Mouse (Mus musculus) ovary, postnatal 14 days (tissue): Measurements from ENCODE around the gene Smug1.

Experiments used
- DNase-seq: peaks from one replicate; pipeline ENCODE4 v3.0.0; 2022; ENCODE audit warnings: low spot score

Smug1 gene

DNA sequence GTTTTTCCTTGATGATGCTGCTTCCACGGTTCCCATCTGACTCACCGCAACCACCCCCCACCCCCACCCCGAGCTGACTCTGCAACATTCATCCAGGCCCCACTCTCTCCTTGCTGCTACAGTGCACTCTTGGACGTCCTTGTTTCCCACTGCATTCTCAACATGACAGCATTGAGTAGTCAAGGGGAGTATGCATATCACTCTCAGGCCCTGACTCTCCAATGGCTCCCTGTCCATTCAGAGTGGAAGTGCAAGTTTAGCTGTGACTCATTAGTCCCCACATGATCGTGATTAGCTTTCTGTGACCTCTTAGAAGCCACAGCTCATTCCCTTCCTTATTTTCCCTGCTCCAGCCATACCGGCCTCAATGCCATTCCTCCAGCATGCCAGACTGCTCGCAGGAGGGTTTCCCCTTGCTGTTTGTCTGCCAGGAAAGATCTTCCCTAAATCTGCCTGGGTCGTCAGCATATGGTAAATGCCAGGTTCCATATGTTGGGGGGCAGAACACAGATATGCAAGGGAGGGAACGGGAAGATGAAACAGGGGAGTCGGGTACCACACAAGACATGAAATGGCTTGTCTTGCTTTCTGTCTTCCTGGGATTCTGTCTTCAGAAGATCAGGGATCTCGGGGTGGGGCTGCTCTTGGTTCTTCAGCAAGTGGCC, 21.1 kb downstream of the Smug1 start:
- DNase-seq, result no peak

DNA sequence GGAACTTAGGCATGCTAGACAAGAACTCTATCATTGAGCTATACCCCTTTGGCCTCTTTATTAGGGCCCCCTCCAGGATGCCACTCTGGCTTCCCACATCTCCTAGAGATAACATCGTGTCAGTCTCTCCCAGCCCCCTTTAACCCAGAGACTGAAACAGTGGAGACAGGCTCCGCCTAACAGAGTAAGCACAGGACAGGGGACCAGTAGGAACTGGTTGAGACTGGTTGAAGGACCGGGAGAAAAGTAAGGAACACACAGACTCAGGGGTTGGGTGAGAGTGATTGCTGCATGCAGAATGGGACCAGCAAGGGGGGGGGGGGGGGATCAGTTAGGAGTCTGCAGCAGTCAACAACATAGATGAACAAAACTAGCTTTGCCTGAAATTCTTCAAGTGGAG, 22.7 kb downstream of the Smug1 start:
- DNase-seq, result no peak

DNA sequence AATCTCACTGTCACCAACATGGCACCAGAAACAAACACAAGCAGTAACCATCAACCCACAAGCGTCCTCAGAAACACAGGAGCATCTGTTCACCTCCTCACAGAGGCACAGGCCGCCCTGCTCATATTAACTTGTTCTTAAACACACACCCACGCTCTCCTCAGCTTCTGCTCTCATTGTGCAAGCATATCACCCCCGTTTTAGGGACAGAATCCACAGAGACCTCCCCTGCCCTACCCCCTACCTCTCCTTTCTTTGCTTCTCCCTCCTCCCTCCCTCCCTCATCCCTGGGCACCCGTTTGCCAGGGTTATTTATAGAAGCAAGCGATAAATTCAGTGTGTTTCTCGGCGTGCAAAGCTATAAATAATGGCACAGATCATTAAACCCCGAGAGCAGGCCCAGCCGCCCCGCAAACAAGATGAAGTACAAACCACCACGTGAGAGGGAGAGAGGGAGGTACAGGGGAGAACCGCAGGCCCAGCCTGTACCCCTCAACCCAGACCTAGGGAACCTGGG, 31.4 kb downstream of the Smug1 start:
- DNase-seq, result no peak

DNA sequence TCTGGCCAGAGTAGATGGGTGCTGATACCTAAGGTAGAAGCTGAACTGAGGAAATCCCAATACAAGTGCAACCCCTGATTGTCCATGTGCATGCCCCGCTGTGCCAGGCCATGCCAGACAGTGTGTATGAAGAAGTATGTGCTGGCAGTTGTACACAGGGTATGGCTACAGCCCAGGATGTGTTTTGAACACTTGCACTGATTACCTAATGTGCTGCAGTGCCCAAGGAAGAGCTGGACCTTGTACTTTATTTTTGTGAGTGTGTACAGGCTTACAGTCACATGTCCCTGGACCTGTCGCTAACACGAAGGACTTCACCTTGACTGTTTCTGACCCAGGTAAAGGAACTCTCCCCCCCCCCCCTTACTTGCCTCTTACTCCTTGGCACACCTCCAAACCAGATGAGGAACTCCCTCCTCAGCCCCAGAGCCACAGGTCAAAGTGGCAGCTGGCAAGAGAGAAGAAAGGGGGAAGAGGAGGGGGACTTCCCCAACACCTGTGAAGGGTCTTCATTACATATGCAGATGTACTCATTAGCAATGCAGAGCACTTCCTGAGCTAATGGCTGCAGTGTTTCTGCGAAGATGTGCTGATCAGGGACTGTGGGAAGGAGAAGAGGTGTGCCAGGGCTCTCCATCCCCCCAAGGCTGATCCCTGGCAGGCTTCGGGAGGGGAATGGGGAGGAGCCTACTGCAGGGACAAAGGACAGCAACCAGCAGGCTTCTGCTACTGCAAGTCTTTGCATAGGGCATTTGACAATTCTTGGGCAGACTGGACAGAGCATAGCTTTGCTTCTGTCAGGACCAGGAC, 32.4 kb downstream of the Smug1 start:
- no peak for DNase-seq

DNA sequence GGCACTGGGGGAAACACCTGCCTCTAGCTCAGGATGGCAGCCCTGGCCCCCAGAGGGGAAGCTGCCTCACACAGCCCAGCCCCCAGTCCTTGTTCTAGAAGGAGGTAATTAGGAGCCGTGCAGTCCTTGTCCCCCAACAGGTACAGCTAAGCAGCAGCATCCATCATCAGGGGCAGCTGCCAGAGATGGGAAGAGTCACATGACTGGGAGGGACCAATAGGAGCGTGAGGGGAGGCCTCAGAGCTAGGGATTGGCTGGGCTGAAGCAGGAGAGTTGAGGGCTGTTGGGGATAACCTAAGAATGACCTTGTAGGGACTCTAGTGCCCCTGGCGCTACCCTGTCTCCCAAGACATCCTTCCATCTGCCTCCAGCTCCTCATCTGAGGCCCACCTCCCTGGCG, 33.1 kb downstream of the Smug1 start:
- DNase-seq, result no peak

DNA sequence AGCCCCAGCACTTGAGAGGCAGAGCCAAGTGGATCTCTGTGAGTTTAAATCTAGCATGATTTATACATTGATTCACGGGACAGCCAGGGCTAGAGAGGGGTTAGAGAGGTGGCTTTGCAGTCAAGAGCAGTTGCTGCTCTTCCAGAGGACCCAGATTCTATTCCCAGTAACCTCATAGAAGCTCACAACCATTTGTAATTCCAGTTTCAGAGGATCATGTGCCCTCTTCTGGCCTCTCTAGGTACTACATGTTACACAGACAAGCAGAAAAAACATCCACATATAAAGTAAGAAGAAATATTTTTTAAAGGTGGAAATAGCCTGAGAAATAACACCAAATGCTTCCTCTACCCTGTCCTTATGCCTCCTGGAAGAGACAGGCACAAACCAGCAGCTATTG, 36.2 kb downstream of the Smug1 start:
- peak; percentile 37 for DNase-seq

DNA sequence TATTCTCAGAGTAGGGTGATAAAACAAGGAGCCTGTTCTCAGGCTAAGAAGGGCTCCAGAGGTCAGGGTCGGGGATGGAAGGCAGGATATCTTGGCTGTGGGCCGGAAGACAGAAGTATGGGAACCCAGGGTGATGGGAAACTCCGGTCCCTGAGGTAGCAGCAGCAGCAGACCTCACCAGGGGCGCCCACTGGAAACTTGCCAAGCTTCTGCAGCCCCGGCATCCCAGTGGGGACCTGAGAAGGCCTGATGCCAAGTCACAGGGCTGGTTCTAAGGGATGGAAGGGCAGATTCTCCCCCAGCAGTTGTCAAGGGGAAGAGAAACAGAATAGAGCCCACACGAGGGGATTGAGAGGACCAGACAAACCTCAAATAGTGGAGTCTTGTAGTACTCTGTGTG, 37.6 kb downstream of the Smug1 start:
- DNase-seq, result no peak

DNA sequence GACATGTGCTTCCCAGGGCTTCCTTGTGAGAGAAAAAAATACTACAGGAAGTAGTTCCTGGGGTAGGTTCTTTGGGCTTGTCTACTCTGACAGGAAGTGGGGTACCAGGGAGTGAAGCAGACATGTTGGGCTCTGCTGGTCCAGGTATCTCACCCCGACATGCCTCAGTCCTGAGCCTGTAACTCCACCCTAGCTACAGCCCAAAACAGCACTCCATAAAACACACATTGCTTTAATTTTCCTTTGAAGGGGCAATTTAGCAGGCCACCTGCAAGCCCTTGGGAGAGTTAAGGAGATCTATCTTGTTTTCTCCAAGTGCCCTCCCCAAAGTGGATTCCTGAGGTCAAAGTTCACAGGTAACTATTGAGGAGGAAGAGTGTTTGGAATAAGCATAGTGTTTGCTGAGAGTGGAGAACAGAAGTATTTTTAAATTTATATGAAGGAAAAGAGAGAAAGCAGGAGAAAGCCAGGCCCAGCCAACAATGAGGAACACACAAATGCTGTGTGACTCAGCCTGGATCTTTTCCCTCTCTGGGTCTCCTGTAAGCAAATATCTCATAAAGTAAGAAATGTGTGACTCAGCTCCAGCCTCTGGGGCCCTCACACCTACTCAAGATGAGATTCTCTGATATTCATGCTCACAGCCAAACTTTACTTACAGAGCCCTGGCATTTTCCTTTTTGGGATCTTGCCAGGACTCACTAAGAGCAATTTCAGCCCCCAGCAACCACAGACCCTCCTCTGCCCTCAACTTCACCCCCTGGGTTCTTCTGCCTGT, 38.6 kb downstream of the Smug1 start:
- no peak for DNase-seq

DNA sequence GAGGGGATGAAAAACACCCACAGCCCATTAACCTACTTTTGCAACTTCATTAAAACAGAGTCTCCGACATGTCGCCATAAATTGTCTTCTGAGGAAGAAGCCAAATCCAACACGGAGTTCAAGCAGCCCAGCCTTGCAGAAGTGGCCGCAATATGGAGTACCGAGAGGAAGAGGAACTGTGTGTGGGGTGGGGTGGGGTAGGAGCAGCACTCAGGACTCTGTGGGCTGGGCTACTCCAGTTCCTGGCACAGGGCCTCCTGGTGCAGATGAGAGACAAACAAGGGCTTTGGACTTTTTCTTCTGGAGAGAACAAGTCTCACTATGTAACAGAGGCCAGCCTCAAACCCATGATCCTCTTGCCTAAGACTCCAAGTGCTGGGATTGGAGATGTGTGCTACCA, 40.9 kb downstream of the Smug1 start:
- no peak for DNase-seq

DNA sequence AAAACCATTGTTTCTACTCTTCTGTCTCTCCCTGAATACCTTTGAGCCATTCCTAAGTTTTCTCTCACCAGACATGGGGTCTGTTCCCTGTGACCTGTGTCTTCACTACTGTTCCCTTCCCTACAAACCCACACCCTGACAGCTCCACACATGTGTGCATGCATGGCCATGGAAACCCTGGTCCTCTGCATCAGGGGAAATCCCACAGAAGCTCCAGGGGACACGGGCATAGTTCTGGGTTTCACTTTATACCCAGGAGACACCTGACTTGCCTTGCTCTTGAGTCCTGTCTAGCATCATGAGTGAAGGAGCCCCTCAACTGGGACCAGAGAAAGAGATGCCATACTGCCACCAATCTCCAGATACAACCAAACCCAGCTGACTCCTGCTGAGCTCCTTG, 42.6 kb downstream of the Smug1 start:
- DNase-seq, result no peak

DNA sequence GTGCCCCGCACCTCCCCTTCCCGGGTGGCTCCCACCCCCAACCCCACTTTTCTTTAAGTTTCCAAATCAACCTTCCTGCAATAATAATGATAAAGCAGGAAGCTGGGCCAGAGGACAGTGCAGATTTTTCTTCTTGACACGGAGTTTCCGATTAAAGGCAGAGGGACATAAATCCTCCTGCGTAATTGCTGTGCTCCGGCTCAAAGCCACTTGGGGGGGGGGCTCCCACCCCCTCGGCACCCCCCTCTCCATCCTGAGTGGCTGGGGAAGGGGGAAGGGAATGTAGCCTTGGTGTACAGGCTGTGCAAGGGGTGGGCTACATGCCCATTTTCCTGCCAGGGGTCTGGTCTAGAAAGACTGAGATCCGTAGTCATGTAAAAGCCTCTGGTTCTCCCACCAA, 43.5 kb downstream of the Smug1 start:
- DNase-seq, result no peak

DNA sequence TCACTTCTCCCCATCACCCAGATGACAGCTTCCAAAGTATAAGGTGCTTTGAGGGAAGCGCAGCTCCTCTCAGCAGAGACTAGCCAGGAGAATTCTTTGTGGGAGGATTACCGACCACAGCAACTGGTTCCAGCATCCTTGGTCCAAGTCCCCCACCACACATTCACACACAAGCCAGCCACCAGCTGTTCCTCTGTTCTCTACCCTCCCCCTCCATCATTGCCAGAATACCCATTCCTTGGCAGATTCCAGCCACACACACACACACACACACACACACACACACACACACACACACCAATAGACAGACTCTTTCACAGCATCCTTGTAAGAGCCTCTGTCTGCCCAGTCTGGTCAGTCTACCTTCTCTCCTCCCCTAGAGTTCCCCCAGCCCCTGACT, 44.5 kb downstream of the Smug1 start:
- no peak for DNase-seq

DNA sequence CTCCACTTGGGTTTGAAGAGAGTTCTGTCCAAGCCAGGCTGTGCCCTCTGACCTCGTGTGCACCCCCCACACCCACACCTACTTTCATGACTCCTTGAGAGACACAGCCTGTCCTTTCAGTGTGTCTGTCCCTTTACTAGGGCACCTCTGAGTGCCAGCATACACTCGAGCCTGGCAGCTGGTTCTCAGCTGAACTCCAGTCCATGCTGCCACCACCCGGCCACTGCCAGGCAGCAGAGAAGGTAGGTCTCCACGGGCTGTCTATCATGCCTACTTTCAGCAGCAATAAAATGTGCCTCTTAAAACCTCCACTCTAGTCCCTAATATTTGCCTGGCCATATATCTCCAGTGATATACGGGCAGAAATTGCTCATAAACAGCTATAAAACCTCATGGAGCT, 45.5 kb downstream of the Smug1 start:
- DNase-seq, result no peak

DNA sequence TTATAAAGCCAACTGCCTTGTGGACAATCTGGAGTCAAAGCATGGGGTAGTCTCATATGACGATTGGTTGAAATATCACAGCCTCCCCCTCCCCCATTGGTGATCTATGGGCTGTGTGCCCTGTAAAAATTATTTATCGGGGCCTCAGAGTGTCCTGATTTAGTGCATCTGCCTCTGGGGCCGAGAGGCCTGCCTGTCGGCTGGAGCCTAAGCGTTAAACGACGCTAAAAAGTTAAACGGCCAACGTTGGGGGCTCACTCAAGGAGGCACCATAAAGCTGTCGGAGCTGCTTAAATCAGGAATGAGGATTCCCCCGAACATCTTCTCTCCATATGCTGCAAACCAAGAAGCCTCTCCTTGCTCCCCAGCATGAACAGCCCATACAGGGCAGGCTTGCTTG, 46.3 kb downstream of the Smug1 start:
- DNase-seq, result no peak

DNA sequence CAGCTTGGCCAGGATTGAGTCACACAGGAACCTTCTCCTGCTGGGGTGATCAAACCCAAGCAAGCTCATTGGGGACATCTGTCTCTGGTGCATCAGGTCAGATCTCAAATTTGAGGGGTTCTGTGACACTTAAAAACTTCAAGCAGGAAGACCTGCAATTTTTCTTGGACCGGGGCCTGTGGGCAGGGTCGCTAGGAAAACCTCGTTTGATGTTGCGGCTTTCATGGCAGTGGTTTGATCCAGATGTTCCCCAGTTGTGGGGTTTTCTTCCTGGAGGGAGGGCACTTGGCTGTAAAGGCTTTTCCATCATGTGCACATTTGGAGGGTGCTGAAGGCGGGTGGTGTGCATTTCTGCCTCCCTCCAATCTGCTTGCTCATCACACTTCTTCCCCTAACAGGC, 51.2 kb downstream of the Smug1 start:
- DNase-seq, result no peak

DNA sequence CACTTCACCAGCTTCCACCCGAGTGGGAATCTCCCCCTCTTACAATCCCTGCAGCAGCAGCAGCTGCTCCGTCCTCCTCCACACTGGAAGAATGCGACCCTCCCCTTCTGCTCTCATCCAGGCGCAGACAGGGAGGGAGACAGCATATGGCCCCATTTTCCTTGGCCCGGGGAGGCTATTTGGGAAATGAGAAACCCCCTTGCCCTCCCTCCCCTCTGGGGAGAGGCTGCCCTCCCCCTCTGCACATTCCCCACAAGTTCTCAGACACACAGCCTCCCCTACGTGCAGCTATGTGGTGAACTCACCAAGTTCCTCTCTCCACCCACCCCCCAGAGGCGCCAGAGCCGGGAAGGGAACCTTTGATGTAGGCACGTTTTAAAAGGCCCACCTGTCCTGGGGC, 51.6 kb downstream of the Smug1 start:
- DNase-seq, result no peak

DNA sequence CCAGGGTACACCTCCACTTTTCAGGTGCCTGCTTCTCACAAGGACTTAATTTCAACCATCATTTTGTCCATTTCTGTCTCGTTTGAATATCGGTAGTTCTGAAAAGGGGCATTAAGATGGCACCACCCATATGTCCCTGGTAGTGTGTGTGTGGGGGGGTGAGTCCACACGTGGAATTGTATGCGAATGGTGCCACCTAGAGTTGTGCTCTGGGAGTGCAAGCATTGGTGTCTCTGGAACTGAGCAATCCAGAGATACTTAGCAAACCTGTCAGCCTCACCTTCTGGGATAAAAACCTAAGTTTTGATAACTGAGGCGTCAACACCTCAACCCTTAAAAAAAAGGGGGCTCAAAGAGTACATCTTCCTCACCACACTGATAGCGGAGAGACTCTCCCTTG, 53.8 kb downstream of the Smug1 start:
- DNase-seq, result no peak

DNA sequence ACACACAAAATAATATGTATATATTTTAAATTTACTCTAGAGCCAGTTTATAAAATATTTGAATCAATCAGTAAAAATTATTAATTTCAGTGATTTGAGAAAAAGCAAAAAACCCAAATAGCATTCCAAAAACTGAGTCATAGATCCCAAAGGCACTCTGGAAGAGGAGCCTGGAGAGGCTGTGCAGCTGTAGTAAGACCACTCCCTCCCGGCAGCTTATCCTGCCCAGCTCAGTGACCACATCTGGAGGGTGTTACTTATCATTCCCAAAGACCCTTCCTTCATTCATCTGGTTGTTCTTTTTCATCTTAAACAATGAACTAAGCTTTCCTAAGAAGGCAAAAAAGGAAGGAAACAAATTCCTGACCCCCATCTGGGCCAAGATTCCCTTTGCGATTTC, 54.6 kb downstream of the Smug1 start:
- DNase-seq, result no peak

DNA sequence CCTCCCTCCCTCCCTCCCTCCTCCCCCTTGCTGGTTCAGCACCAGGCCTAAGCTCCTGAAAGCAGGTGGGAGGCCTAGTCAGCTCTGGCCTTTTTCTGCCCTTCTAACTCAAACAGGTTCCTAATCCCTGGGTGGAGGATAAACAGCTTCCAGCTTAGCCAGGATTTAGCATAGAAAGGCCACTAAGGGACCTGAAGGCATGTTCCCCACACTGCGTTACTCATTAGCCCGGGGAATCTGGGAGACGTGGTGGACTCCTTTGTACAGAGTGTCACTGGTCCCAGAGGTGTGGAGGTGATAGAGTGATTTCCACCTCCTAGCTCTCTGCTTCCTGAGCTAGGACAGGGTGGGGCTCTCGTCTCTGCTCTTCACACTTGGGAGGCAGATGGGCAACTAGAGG, 57.0 kb downstream of the Smug1 start:
- no peak for DNase-seq

DNA sequence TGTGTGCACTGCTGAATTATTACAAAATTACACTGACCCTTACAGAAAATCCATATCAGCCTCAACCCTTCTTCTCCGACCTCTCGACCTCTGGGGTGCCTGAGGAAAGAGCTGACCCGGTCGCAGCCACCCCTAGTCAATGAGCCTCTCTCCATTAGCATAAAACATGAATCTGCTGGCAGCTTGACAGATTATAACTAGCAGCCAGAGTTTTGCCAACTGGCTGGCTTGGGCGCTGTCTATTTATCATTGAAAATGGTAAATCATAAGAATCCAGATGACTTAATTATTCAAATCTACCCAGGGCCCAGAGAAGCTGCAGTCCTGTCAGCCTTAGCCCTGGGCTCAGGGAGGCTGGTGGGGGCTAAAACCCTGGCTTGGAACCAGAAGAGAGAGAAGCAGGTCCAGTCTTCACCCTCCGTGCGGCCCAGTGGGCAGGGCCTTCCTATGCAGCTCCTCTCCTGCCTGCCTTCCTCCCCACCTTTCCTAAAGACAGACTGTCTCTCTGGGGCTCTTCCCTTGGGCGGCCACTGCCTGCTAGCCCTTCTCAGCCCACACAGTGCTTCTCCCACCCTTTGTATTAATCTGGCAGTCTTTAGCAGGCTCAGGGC, 58.7 kb downstream of the Smug1 start:
- no peak for DNase-seq

DNA sequence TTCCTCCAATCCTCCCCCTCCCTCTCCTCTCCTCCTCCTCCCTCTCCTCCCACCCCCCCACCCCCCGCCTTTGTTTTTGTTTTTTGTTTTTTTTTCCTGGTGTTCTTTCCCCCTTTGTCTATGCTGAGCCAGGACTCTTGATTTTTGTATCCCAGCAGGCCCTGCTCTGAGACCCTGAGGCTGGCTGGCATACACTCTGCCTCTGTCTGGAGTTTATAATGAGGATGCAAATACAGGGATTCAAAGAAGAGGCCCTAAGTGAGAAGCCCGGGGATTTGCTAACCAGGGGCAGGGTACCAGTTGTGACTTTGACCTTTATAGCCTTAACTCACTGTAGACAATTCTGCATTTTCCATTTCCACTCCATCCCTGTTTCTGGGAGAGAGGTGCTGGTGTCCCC, 60.7 kb downstream of the Smug1 start:
- no peak for DNase-seq
